ENCODE assay signal across 20 mouse cellular contexts in genomic region chr2:95378296-95378695, GRCm38 (mm10).
"Had no signal": no experiment of that assay in that cellular context is flagged by ENCODE, and none has a peak within 500 bp of the region (broad histone marks: within the 10 kb centered on the region; RNA-seq: fewer than 3 reads in every experiment).

No protein-coding gene starts in this region.

- H3K9ac ChIP-seq: liver, embryonic 15.5 days; liver, postnatal 0 days; lung, embryonic 15.5 days; midbrain, embryonic 12.5 days; neural tube, embryonic 13.5 days; neural tube, embryonic 15.5 days; stomach, embryonic 15.5 days had no signal

- H3K4me3 ChIP-seq: liver, embryonic 15.5 days; lung, embryonic 15.5 days; midbrain, embryonic 10.5 days; midbrain, embryonic 12.5 days; myocyte; neural tube, embryonic 13.5 days; neural tube, embryonic 15.5 days; stomach, embryonic 15.5 days had no signal

- H3K27me3 ChIP-seq: liver, embryonic 15.5 days; lung, embryonic 15.5 days; midbrain, embryonic 12.5 days; neural tube, embryonic 13.5 days; neural tube, embryonic 15.5 days; stomach, embryonic 15.5 days had no signal

- H3K27ac ChIP-seq: liver, embryonic 15.5 days; lung, embryonic 15.5 days; macrophage; midbrain, embryonic 10.5 days; midbrain, embryonic 12.5 days; neural tube, embryonic 13.5 days; neural tube, embryonic 15.5 days; stomach, embryonic 15.5 days; stomach, postnatal 0 days had no signal

- H3K4me2 ChIP-seq: liver, embryonic 15.5 days; lung, embryonic 15.5 days; midbrain, embryonic 12.5 days; neural tube, embryonic 13.5 days; neural tube, embryonic 15.5 days; stomach, embryonic 15.5 days had no signal

- ATAC-seq: liver, postnatal 0 days; lung, postnatal 0 days; midbrain, embryonic 16.5 days had no signal

- H3K9me3 ChIP-seq: liver, embryonic 15.5 days; lung, embryonic 15.5 days; midbrain, embryonic 10.5 days; midbrain, embryonic 12.5 days; neural tube, embryonic 13.5 days; neural tube, embryonic 15.5 days; stomach, embryonic 15.5 days had no signal

- DNase-seq: liver, postnatal 0 days; lung, adult 2 months; lung, postnatal 14 days; lung, postnatal 36 days; midbrain, embryonic 14.5 days; right cerebral cortex, postnatal 14 days; thymus, adult 2 months; thymus, postnatal 36 days had no signal

- H3K4me1 ChIP-seq: liver, embryonic 15.5 days; lung, embryonic 15.5 days; midbrain, embryonic 10.5 days; midbrain, embryonic 12.5 days; neural tube, embryonic 13.5 days; neural tube, embryonic 15.5 days; stomach, embryonic 15.5 days had no signal

- H3K36me3 ChIP-seq: liver, embryonic 15.5 days; lung, embryonic 15.5 days; midbrain, embryonic 10.5 days; midbrain, embryonic 12.5 days; neural tube, embryonic 13.5 days; neural tube, embryonic 15.5 days; stomach, embryonic 15.5 days had no signal
